Mouse (Mus musculus): ENCODE data around the gene Dynlt1f. TPM values are rescaled to one million over a fixed set of nuclear protein-coding genes. Genes with fewer than 3 reads are reported as not detected.
"Not testable (repeated sequence)": the region's sequence is repeated elsewhere in the genome, so short reads cannot be mapped to it uniquely, and the experiment has no call there.

The Dynlt1f gene
- polyA plus RNA-seq, 1 experiment, result 154 TPM

DNA sequence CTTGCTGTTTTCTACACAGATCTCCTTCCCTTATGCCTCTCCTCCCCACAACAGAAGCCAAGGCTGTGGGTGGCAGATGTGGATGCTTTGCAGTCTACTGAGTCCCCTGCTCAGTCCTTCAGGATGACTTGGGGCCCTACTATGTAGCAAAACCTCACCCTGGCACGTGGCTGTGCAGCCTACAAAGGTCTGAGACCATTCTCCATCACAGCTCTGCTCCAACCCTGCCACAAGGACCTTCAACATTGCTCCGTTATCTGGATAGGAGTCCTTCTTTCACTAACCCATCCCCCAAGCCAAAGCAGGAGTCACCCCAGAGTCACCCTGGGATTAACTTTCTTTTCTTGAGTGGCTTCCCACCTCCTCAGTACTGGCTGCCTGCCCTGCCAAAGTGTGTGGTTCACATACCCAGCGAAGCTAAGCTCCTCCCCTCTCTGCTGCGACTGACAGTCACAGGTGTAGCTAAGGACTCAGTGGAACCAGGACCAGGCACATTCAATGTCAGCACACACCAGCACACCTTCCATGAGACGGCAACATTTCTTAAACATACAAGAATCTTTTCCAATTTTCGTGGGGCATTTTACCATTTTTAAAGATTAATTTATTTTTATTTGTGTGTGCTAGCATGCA is 30.7 kb downstream of the Dynlt1f start:
- WGBS, result 71% methylated on average over 1 of the region's 6 CpGs
- not testable (repeated sequence) for H3K4me3 ChIP-seq (ENCODE audit: control insufficient read depth, insufficient read depth, low read length); H3K36me3 ChIP-seq (ENCODE audit: control insufficient read depth, insufficient read depth, low read length); H3K27me3 ChIP-seq (ENCODE audit: control insufficient read depth, insufficient read depth, low read length); H3K4me1 ChIP-seq (replicated peaks; ENCODE audit: control insufficient read depth, insufficient read depth, low read length); H3K27ac ChIP-seq (ENCODE audit: control insufficient read depth, insufficient read depth, low read length); DNase-seq

DNA sequence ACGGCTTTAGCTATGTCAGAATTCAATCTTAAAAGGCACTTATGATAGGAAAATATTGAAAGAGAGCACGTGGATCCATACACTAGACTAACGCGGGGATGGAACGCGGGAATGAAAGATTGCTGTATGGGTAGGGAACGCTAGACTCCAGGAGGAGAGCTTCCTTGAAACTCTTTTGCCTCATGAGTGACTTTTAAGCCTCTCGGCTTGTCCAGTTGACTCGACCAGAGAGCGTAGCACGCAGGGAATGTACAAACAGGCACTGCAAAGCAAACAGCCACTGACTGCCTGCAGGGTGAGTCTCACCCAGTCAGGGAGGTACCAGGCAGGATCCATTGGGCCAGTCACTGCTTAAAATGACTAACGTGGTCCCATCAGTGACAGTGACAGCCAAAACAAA is 33.7 kb downstream of the Dynlt1f start:
- H3K36me3 ChIP-seq (ENCODE audit: control insufficient read depth, insufficient read depth, low read length); H3K27me3 ChIP-seq (ENCODE audit: control insufficient read depth, insufficient read depth, low read length); H3K4me3 ChIP-seq (ENCODE audit: control insufficient read depth, insufficient read depth, low read length); DNase-seq; H3K27ac ChIP-seq (ENCODE audit: control insufficient read depth, insufficient read depth, low read length); H3K4me1 ChIP-seq (replicated peaks; ENCODE audit: control insufficient read depth, insufficient read depth, low read length): not testable (repeated sequence)
- WGBS, result 94% methylated on average over 11 of the region's 12 CpGs

DNA sequence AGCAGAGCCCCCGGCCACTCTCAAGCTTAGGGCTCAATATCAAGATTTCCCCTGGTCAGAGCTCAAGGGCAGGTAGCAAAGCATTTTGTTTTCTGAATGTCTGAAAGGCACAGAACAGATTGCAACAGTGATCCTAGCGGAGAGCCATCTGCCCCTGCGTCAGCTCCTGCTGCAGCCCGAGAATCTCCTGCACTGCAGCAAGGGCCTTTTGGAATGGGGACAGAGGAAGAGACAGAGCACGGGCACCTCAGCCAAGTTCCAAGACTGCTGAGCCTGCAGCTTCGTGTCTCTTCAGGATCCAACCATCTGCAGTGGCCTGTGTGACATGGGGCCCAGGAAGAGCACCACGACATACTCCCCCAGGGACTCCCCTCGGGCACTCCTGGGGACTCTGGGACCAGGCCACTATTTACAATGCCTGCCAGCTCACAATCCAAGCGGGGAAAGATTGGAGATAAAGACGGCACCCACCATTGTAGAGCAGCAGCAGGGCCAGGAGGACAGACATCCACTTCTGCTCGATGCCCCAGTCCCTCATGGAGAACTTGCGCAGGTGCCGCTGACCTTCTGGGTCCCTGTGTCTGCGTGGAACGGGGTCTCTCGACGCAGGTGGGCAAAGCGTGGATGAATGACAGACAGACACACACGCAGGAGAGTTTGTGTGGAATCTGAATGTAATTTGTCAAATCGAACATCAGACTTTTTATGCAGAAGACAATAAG is 34.8 kb downstream of the Dynlt1f start:
- H3K4me1 ChIP-seq (replicated peaks; ENCODE audit: control insufficient read depth, insufficient read depth, low read length); H3K27ac ChIP-seq (ENCODE audit: control insufficient read depth, insufficient read depth, low read length); DNase-seq; H3K4me3 ChIP-seq (ENCODE audit: control insufficient read depth, insufficient read depth, low read length); H3K27me3 ChIP-seq (ENCODE audit: control insufficient read depth, insufficient read depth, low read length); H3K36me3 ChIP-seq (ENCODE audit: control insufficient read depth, insufficient read depth, low read length): not testable (repeated sequence)
- WGBS, result 79% methylated on average over 18 of the region's 20 CpGs

DNA sequence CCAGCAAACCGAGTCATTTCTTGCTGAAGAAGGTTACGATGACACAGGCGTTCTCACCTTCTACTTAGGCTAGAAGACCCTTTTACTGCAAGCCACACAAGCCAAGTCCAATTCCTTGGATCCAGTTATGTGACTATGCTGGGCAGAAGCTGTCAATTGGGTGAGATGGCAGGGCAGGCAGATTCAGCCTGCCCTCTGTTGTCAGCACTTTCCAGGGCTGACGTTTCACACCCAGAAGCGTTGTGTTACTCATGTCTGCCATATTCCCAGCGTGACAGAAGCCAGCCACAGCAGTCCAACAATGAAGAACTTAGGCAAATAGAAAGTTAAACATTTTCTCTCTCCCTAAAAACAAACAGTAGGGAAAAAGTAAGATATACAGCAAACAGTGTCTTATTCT is 35.7 kb downstream of the Dynlt1f start:
- H3K36me3 ChIP-seq (ENCODE audit: control insufficient read depth, insufficient read depth, low read length); H3K27ac ChIP-seq (ENCODE audit: control insufficient read depth, insufficient read depth, low read length); H3K27me3 ChIP-seq (ENCODE audit: control insufficient read depth, insufficient read depth, low read length); DNase-seq; H3K4me1 ChIP-seq (replicated peaks; ENCODE audit: control insufficient read depth, insufficient read depth, low read length); H3K4me3 ChIP-seq (ENCODE audit: control insufficient read depth, insufficient read depth, low read length): not testable (repeated sequence)
- 94% methylated on average over 6 of the region's 6 CpGs for WGBS

DNA sequence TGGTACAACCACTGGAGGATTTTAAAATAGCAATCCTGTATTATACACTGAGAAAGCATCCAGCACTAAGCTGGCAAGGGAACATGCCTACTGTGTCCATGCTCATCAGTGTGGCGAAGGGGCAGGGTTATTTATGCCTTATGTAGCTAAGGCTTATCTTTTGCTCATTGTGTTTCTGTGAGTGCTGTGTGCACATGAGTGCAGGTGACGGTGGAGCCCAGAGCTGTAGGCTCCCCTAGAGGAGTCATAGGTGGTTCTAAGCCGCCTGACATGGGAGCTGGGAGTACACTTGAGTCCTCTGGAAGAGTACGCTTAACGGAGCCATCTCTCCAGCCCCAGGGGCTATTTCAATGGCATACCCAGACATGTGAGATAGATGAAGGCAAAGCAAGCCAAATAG is 36.4 kb downstream of the Dynlt1f start:
- H3K36me3 ChIP-seq (ENCODE audit: control insufficient read depth, insufficient read depth, low read length); H3K4me1 ChIP-seq (replicated peaks; ENCODE audit: control insufficient read depth, insufficient read depth, low read length); H3K27ac ChIP-seq (ENCODE audit: control insufficient read depth, insufficient read depth, low read length); DNase-seq; H3K27me3 ChIP-seq (ENCODE audit: control insufficient read depth, insufficient read depth, low read length); H3K4me3 ChIP-seq (ENCODE audit: control insufficient read depth, insufficient read depth, low read length): not testable (repeated sequence)
- 98% methylated on average over 5 of the region's 5 CpGs for WGBS

DNA sequence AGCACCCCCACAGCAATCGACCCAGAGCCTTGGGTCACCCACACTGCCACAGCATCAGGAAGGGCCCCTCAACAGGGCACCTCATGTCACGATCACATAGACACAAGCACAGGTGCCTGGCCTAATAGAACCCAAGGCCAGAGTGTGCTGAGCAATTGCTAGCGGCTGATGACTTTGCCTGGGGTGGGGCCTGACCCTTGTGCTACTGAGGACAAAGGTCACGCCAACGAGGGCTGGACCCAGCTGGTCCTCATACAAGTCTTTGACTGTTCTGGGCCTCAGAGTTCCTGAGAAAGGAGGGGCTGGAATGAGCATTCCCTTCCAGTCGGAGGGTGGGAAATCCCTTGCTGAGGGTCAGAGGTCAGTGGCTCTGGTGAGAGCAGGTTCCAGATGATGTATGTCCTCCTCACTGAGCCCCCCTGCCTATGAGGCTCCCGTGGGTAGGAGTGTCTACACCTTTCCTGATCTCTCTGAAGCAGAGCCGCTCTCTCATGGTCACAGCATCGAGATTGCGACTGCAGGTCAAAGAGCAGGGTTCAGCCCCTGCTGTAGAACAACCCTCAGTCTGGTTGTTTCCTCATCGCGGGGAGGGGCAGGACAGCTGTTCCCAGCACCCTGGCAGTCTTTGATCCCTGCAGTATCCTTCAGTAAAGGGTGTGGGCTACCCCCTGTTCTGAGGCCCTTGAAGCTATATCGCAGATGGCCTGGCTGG is 37.9 kb downstream of the Dynlt1f start:
- H3K4me3 ChIP-seq (ENCODE audit: control insufficient read depth, insufficient read depth, low read length); DNase-seq; H3K36me3 ChIP-seq (ENCODE audit: control insufficient read depth, insufficient read depth, low read length); H3K27ac ChIP-seq (ENCODE audit: control insufficient read depth, insufficient read depth, low read length); H3K27me3 ChIP-seq (ENCODE audit: control insufficient read depth, insufficient read depth, low read length); H3K4me1 ChIP-seq (replicated peaks; ENCODE audit: control insufficient read depth, insufficient read depth, low read length): not testable (repeated sequence)
- WGBS, result 92% methylated on average over 7 of the region's 13 CpGs

DNA sequence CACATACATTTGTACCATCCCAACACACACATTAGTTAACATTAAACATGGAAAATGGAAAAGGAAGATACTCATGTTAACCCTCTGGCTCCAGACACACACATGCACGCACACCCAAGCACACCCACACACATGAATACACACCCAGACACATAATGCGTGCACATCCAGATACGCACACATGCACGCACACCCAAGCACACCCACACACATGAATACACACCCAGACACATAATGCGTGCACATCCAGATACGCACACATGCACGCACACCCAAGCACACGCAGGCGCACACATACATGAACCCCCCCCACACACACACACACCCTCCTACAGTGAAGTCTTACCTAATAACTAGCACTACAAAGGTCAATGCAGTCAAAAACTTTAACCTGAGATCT is 39.0 kb downstream of the Dynlt1f start:
- H3K36me3 ChIP-seq (ENCODE audit: control insufficient read depth, insufficient read depth, low read length); H3K27ac ChIP-seq (ENCODE audit: control insufficient read depth, insufficient read depth, low read length); H3K4me1 ChIP-seq (replicated peaks; ENCODE audit: control insufficient read depth, insufficient read depth, low read length); H3K27me3 ChIP-seq (ENCODE audit: control insufficient read depth, insufficient read depth, low read length); DNase-seq; H3K4me3 ChIP-seq (ENCODE audit: control insufficient read depth, insufficient read depth, low read length): not testable (repeated sequence)
- 99% methylated on average over 9 of the region's 9 CpGs for WGBS

DNA sequence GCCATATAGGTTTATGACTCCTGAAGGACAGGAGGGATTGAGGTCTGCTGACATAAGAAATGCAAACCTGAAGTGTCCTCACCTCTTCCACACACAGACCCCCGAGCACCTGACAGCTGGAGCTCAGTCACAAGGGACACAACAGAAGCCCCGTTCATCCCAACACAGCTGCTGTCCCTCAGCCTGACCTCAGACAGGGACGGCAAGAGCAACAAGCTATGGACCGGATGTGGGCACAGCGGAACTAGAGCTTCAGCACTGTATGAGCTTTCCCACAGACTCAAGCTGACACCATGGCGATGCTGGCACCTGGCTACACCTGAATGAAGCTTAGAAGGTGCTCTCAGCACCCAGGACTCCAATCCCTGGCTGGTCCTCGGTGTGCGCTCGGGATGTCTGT is 41.4 kb downstream of the Dynlt1f start:
- H3K36me3 ChIP-seq (ENCODE audit: control insufficient read depth, insufficient read depth, low read length); H3K4me3 ChIP-seq (ENCODE audit: control insufficient read depth, insufficient read depth, low read length); H3K27ac ChIP-seq (ENCODE audit: control insufficient read depth, insufficient read depth, low read length); DNase-seq; H3K27me3 ChIP-seq (ENCODE audit: control insufficient read depth, insufficient read depth, low read length); H3K4me1 ChIP-seq (replicated peaks; ENCODE audit: control insufficient read depth, insufficient read depth, low read length): not testable (repeated sequence)
- WGBS, result 85% methylated on average over 6 of the region's 9 CpGs

DNA sequence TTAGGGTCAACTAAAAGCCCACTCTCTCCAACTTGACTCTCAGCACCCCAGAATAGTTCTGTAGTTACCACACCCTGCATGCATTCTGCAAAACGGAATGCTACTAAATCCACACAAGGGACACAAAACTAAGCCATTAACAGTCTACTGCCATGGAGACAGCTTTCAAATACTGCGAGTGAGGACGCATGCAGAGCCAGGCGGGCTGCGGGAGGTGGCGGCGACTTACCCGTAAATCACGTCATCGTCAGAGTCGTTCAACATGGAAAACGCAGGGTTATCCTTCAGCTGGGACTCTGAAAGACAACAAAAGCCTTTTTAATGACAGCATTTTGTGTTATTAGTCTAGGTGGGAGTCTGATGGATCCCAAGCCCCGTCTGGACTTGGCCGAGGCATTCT is 42.2 kb downstream of the Dynlt1f start:
- not testable (repeated sequence) for DNase-seq; H3K27me3 ChIP-seq (ENCODE audit: control insufficient read depth, insufficient read depth, low read length); H3K4me1 ChIP-seq (replicated peaks; ENCODE audit: control insufficient read depth, insufficient read depth, low read length); H3K4me3 ChIP-seq (ENCODE audit: control insufficient read depth, insufficient read depth, low read length); H3K27ac ChIP-seq (ENCODE audit: control insufficient read depth, insufficient read depth, low read length); H3K36me3 ChIP-seq (ENCODE audit: control insufficient read depth, insufficient read depth, low read length)
- 98% methylated on average over 12 of the region's 14 CpGs for WGBS

DNA sequence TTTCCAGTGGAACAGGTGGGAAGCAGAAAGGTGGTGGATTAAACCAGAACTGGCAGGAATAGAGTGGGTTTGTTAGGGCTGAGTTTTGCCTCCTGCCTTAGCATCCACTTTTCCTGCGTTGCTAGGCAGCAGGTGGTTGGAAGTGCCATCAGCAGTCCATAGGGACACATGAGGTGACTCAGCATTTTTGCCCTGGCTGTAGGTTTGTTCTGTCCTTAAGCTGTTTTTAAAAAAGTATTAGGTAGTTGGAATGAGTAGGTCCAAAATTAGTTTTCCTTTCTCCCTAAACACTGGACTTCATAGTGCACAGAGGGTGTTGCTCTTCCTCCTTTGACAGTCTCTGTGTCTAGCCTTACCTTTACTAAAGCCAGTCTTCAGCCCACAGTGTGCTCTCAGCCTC is 50.4 kb downstream of the Dynlt1f start:
- not testable (repeated sequence) for H3K4me3 ChIP-seq (ENCODE audit: control insufficient read depth, insufficient read depth, low read length); H3K36me3 ChIP-seq (ENCODE audit: control insufficient read depth, insufficient read depth, low read length); H3K27ac ChIP-seq (ENCODE audit: control insufficient read depth, insufficient read depth, low read length); H3K27me3 ChIP-seq (ENCODE audit: control insufficient read depth, insufficient read depth, low read length); H3K4me1 ChIP-seq (replicated peaks; ENCODE audit: control insufficient read depth, insufficient read depth, low read length); DNase-seq
- 79% methylated on average over 1 of the region's 1 CpGs for WGBS

DNA sequence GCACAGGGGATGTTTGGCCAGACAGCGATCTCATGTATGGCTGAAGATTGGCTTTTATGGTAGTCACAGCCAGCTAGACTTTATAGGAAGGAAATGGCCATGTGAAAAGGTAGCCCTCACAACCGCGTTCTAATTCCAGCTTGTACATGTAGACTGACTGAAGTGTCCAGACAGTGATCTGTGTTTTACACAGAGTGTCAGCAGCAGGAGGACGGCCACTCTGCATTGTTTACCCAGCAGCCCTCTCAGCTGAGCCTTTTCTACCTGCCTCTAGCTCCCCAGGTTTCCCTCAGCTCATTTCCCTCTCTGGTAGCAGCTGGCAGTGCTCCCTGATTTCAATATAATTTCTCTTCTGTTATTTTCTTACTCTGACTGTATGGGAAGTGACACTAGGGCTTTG is 53.5 kb downstream of the Dynlt1f start:
- 0% methylated on average over 3 of the region's 4 CpGs for WGBS
- H3K27ac ChIP-seq (ENCODE audit: control insufficient read depth, insufficient read depth, low read length); H3K27me3 ChIP-seq (ENCODE audit: control insufficient read depth, insufficient read depth, low read length); H3K36me3 ChIP-seq (ENCODE audit: control insufficient read depth, insufficient read depth, low read length); H3K4me1 ChIP-seq (replicated peaks; ENCODE audit: control insufficient read depth, insufficient read depth, low read length); DNase-seq; H3K4me3 ChIP-seq (ENCODE audit: control insufficient read depth, insufficient read depth, low read length): not testable (repeated sequence)

Data from thymus, adult 2 months (tissue).